Mouse (Mus musculus) brain, embryonic 14.5 days (tissue): ENCODE data around the gene Gm17606.

Experiments used
- CTCF ChIP-seq: fragments of 200-500 bp; IDR thresholded peaks from 2 replicates; pipeline ENCODE4 v1.5.1; 2012; ENCODE audit warnings: inconsistent platforms, mild to moderate bottlenecking, moderate library complexity, borderline replicate concordance; ENCODE audit not compliant: insufficient read depth, insufficient read length; ENCODE audit errors: extremely low read depth
- POLR2A ChIP-seq: fragments of 200-500 bp; IDR thresholded peaks from 2 replicates; pipeline ENCODE4 v1.6.1; 2012; ENCODE audit warnings: mild to moderate bottlenecking, inconsistent platforms, borderline replicate concordance; ENCODE audit not compliant: poor library complexity, insufficient read depth, insufficient read length, severe bottlenecking; ENCODE audit errors: extremely low read depth

DNA sequence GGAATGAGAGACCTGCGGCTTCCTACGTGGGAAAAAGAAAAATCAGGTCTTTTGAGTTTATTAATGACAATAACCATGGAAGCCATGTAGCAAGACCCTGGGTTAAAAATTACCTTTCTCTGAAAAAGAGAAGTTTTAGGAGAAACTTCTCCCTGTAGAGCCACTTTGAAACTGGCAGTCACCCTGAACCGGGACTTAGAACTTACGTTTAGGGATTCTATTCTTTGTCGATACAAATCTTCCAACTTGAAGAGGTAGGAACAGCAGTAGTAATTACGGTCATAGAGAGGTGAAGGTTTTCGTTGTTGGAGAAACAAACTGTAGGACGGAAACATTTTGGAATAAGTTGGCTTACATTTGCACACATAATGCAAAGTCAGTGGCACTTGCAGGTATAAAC, 46.5 kb downstream of the Gm17606 start:
- no peak for TF ChIP-seq CTCF
- no peak for TF ChIP-seq POLR2A
